Mouse (Mus musculus) embryonic facial prominence, embryonic 13.5 days (tissue): Measurements from ENCODE around the gene Myef2. TPM values are rescaled to one million over a fixed set of nuclear protein-coding genes. Genes with fewer than 3 reads are reported as not detected.
"Not testable (repeated sequence)": the region's sequence is repeated elsewhere in the genome, so short reads cannot be mapped to it uniquely, and the experiment has no call there.

ENCODE experiments used
- ATAC-seq: fragments of 200-750 bp; cut with Nextera tagmentation; 2 replicates; pipeline ENCODE4 v1.8.0; 2017; ENCODE audit warnings: low read depth; ENCODE audit not compliant: insufficient number of reproducible peaks, insufficient read depth, low FRiP score, low TSS enrichment
- H3K27ac ChIP-seq: fragments of 300-500 bp; sonication (generic); 2 replicates; pipeline ENCODE4 v1.5.1; 2015; ENCODE audit warnings: moderate library complexity, mild to moderate bottlenecking, inconsistent platforms
- H3K27me3 ChIP-seq: fragments of 300-500 bp; sonication (generic); 2 replicates; pipeline ENCODE4 v1.6.1; 2015; ENCODE audit warnings: mild to moderate bottlenecking, inconsistent platforms
- H3K36me3 ChIP-seq: fragments of 300-500 bp; sonication (generic); 2 replicates; pipeline ENCODE4 v1.6.1; 2015; ENCODE audit warnings: mild to moderate bottlenecking, inconsistent platforms
- H3K4me1 ChIP-seq: fragments of 300-500 bp; sonication (generic); 2 replicates; pipeline ENCODE4 v1.6.1; 2015; ENCODE audit warnings: inconsistent platforms
- H3K4me2 ChIP-seq: fragments of 300-500 bp; sonication (generic); 2 replicates; pipeline ENCODE4 v1.6.1; 2015; ENCODE audit warnings: moderate library complexity, mild to moderate bottlenecking, inconsistent platforms
- H3K4me3 ChIP-seq: fragments of 300-500 bp; sonication (generic); 2 replicates; pipeline ENCODE4 v1.5.1; 2015; ENCODE audit warnings: mild to moderate bottlenecking, inconsistent platforms
- H3K9ac ChIP-seq: fragments of 300-500 bp; sonication (generic); 2 replicates; pipeline ENCODE4 v1.6.1; 2015; ENCODE audit warnings: mild to moderate bottlenecking, inconsistent platforms
- H3K9me3 ChIP-seq: fragments of 300-500 bp; sonication (generic); 2 replicates; pipeline ENCODE4 v1.6.1; 2016; ENCODE audit warnings: inconsistent platforms
- WGBS: fragments of 180-500 bp; shearing (Covaris S2); methylation state at CpG from one replicate; pipeline ENCODE4 v1.1.7; 2015; ENCODE audit warnings: mixed read lengths; 5-methylcytosine and 5-hydroxymethylcytosine counted together
- polyA plus RNA-seq: library from polyadenylated mRNA; unstranded; fragments of >200 nt; fragmentation: Nextera tagmentation; extraction: Ambion mirVana; gene quantifications from 2 replicates; pipeline ENCODE4 v1.2.1, GENCODE M21; 2015

Myef2 gene
- polyA plus RNA-seq, 1 experiment from 2014 or later: 108 TPM

DNA sequence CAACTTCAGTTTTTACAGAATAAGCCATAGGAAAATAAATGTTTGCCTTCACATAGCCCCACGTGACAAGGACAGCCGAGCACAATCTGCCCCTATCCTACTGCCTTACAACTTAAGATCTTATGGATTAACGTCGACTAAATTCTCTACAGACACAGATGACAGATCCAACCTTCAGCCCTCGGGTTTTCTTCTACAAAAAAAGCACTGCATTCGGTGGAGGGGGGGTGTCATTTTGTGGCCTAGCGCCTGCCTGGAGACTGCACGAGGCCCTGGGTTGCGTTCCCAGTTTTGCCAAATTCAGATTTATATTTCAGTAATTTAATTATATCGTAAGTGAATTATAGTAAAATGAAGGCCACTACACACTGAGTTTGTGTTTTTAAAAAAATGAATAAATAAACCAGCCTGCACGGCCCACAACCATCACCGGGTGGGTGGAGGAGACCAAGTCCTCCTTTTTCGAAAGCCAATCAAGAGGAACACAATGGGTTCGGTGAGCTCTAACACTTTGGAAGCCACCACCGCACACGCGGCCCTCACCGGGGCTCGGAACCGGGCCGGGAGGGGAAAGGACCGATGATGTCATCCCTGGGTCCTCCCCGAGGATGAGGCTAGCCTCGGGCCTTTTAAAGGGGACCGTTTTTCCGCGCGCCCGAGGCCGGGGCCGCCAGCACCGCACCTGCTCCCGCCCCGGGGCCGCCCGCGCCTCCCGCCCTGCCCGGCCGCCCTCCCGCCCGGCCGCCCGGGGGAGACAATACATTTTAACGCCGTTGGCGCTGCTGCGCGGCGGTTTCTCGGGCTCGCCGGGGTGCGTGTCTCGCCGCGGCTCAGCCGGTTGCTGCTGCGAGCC, 611 bp downstream of the Myef2 start:
- peak overlapping the region; percentile 91 for H3K27ac ChIP-seq
- under 1% methylated on average over 39 of the region's 59 CpGs for WGBS
- ATAC-seq: peak; percentile 56
- peaks cover 15% of the 10 kb centered on the region for H3K4me1 ChIP-seq
- no peaks in the 10 kb centered on the region for H3K36me3 ChIP-seq
- H3K4me3 ChIP-seq: peak overlapping the region; percentile 76
- peak overlapping the region; percentile 97 for H3K9ac ChIP-seq
- H3K9me3 ChIP-seq: no peaks in the 10 kb centered on the region
- H3K4me2 ChIP-seq: peak overlapping the region; percentile 69
- no peaks in the 10 kb centered on the region for H3K27me3 ChIP-seq

DNA sequence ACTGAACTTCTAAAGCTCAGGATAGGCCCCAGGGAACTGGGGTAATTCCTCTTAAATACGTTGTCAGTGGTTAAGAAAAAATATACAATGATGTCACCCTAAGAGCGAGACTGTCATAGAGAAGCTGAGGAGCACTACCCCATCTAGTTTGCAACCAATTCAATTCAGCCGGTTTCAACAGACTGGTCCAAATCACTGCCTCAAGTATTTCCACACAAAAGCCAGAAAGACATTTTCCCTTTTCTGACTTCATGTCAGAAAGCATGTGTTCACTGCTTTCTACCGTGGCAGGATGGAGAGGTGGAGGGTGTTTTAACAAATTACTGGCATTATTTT, 1.2 kb downstream of the Myef2 start:
- Histone ChIP-seq H3K4me3 (peak overlapping the region; percentile 76), H3K4me2 (peak overlapping the region; percentile 69), H3K9me3 (no peaks in the 10 kb centered on the region), H3K36me3 (no peaks in the 10 kb centered on the region), H3K27me3 (no peaks in the 10 kb centered on the region), H3K4me1 (peaks cover 15% of the 10 kb centered on the region), H3K27ac (peak overlapping the region; percentile 91; the same call in 1 of the 2 replicates), H3K9ac (peak overlapping the region; percentile 97)
- ATAC-seq: no peak
- WGBS: 1% methylated on average over 4 of the region's 4 CpGs

DNA sequence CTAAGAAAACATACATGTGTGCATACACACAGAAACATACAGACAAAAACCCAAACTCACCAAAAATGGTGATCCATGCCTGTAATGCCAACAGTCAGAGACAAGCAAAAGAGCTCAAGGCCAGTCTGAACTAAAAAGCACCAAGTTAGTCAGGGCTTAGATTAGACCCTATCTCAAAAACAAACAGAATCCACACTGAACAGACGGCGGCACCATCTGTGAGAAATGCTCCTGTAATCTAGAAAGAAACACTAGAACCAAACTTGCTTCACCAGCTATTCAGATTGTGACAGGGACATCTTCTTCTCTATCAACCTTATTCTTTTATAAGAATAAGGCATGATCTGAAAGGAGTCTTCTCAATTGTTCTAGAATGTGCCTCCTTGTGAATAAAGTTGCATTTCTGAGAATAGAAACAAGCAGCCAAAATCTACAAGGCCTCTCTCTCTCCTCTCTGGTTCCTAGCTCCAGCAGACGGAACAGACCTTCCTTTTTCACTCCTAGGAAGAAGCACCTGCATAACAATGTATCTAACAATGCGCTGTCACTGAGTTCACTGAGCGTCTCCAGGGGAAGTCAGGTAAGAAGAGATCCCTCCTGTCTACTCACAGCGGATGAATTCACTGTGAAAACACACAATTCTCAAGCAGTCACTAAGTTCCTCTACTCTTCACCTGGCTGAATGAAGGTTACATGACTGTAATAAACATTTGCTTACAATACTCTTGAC, 3.9 kb downstream of the Myef2 start:
- 82% methylated on average over 6 of the region's 6 CpGs for WGBS
- no peaks in the 10 kb centered on the region for H3K9me3 ChIP-seq
- no peak overlapping the region for H3K27ac ChIP-seq
- H3K4me3 ChIP-seq: no peak overlapping the region
- peaks cover 11% of the 10 kb centered on the region; the same call in 1 of the 2 replicates for H3K36me3 ChIP-seq
- no peaks in the 10 kb centered on the region for H3K27me3 ChIP-seq
- no peak overlapping the region for H3K9ac ChIP-seq
- H3K4me2 ChIP-seq: no peak overlapping the region
- peaks cover 15% of the 10 kb centered on the region for H3K4me1 ChIP-seq
- no peak for ATAC-seq

- not testable (repeated sequence) for ATAC-seq, H3K4me3 ChIP-seq, H3K4me1 ChIP-seq, H3K9me3 ChIP-seq, H3K27me3 ChIP-seq, H3K27ac ChIP-seq, H3K9ac ChIP-seq, H3K4me2 ChIP-seq
- H3K36me3 ChIP-seq: peaks cover 55% of the 10 kb centered on the region
- 95% methylated on average over 4 of the region's 4 CpGs for WGBS
These were observed 16.9 kb downstream of the Myef2 start for GRCm38 (mm10) chr2:125106536-125106935.

DNA sequence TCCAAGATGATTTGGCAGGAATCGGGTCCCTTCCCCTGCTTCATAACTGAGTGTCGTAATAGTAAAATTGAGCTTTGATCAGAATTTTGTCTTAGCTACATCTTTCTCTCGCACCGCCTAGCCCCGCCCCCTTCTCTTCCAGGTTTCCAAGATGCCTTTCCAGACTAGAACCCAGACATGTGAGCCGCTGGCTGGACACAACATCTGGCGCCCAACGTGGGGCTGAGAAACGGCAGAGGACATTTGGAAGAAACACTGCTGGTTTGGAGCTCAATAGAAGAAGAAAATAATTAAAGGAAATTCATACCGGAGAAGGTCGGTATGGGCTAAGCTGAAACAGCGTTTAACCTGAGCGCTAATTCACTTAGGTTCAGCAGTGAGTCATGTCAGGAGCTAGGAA, 19.0 kb downstream of the Myef2 start:
- H3K4me2 ChIP-seq, H3K27me3 ChIP-seq, H3K27ac ChIP-seq, H3K9ac ChIP-seq, H3K9me3 ChIP-seq, H3K4me3 ChIP-seq, H3K4me1 ChIP-seq, ATAC-seq: not testable (repeated sequence)
- 95% methylated on average over 13 of the region's 13 CpGs for WGBS
- H3K36me3 ChIP-seq: peaks cover 64% of the 10 kb centered on the region

DNA sequence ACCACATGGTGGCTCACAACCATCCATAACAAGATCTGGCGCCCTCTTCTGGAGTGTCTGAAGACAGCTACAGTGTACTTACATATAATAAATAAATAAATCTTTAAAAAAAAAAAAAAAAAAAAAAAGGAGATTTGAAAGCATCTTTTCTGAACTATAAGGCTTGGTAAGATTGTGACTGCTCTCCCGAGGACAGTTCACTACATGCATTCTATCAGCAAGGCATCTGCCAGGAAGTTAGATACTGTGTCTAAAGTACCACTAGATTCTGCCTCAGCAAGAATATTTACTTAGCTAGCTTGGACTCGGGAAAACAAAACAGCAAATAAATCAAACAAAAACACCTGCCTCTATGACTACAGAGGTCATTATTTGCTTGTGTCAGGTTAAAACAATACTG, 31.3 kb downstream of the Myef2 start:
- H3K36me3 ChIP-seq: peaks cover 51% of the 10 kb centered on the region
- not testable (repeated sequence) for H3K4me1 ChIP-seq, H3K9me3 ChIP-seq, H3K27ac ChIP-seq, ATAC-seq, H3K9ac ChIP-seq, H3K4me3 ChIP-seq, H3K27me3 ChIP-seq, H3K4me2 ChIP-seq
- 81% methylated on average over 3 of the region's 3 CpGs for WGBS

GRCm38 (mm10) chr2:125088757-125089156, 34.7 kb downstream of the Myef2 start:
- Histone ChIP-seq H3K27ac (no peak overlapping the region), H3K9ac (no peak overlapping the region), H3K27me3 (no peaks in the 10 kb centered on the region), H3K4me2 (no peak overlapping the region), H3K4me3 (no peak overlapping the region), H3K36me3 (peaks cover 45% of the 10 kb centered on the region), H3K4me1 (0 out of 2 replicates have a peak, but pooled peaks cover 3% of the 10 kb centered on the region), H3K9me3 (no peaks in the 10 kb centered on the region)
- no peak for ATAC-seq
- WGBS: 95% methylated on average over 7 of the region's 7 CpGs

DNA sequence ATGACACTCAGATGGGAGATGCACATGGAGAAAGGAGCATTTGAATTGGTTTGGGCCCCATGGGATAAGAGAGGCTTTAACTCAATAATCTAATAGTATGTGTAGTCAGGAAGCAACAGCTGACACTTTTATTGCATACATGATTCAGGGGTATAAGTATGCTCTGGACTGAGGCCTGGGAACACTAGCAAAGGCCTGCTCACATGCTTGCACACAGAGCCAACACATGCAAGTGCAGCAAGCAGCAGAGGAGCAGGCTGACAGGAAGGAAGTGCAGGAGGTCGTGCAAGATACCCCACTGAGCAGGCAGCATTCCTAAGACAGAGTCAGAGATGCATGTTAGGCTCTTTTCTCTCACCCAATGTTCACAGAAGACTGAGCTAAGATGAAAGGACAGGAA, 39.6 kb downstream of the Myef2 start:
- H3K4me2 ChIP-seq: no peak overlapping the region
- no peak for ATAC-seq
- 24% methylated on average over 1 of the region's 1 CpGs for WGBS
- no peaks in the 10 kb centered on the region for H3K9me3 ChIP-seq
- H3K4me1 ChIP-seq: 0 out of 2 replicates have a peak, but pooled peaks cover 3% of the 10 kb centered on the region
- no peak overlapping the region for H3K9ac ChIP-seq
- H3K4me3 ChIP-seq: no peak overlapping the region
- no peak overlapping the region for H3K27ac ChIP-seq
- H3K27me3 ChIP-seq: no peaks in the 10 kb centered on the region
- peaks cover 40% of the 10 kb centered on the region for H3K36me3 ChIP-seq

- WGBS: 67% methylated on average over 3 of the region's 3 CpGs
- no peaks in the 10 kb centered on the region for H3K36me3 ChIP-seq
- no peaks in the 10 kb centered on the region for H3K9me3 ChIP-seq
- H3K4me3 ChIP-seq: no peak overlapping the region
- H3K27ac ChIP-seq: no peak overlapping the region
- no peaks in the 10 kb centered on the region for H3K27me3 ChIP-seq
- no peak for ATAC-seq
- no peak overlapping the region for H3K9ac ChIP-seq
- H3K4me2 ChIP-seq: no peak overlapping the region
- no peaks in the 10 kb centered on the region for H3K4me1 ChIP-seq
These were observed 50.2 kb downstream of the Myef2 start for GRCm38 (mm10) chr2:125073056-125073780.

- no peak overlapping the region for H3K27ac ChIP-seq
- H3K4me2 ChIP-seq: no peak overlapping the region
- no peak overlapping the region for H3K4me3 ChIP-seq
- no peaks in the 10 kb centered on the region for H3K36me3 ChIP-seq
- H3K9me3 ChIP-seq: no peaks in the 10 kb centered on the region
- peaks cover 4% of the 10 kb centered on the region; the same call in 1 of the 2 replicates for H3K4me1 ChIP-seq
- H3K27me3 ChIP-seq: no peaks in the 10 kb centered on the region
- WGBS: 88% methylated on average over 12 of the region's 12 CpGs
- ATAC-seq: no peak
- no peak overlapping the region for H3K9ac ChIP-seq
These were observed 54.8 kb downstream of the Myef2 start for GRCm38 (mm10) chr2:125068696-125069095.

DNA sequence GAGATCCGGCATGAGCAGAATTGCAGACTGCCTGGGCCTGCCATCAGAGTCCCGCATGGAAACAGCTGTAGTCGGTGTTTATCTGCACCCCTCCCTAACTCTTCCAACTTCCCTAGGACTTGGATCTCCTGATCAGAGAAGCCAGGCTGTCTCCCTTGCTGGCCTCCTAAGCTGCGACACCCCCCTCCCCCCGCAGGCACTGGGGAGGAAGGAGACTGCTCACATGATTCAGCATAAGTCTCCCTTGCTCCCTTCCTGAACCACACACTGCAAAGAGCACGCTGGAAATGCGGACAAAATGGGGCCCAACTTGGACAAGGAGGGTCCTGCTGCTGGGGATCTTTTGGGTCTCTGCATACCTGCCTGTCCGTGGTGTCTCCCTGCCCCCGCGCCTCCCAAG, 55.6 kb downstream of the Myef2 start, which contains the start of gene Slc24a5:
TSS of gene Slc24a5 (plus strand) at position 231 of the 400 bp plus-strand sequence.
- 71% methylated on average over 10 of the region's 10 CpGs for WGBS
- no peak within 1 kb of the TSS for H3K4me2 ChIP-seq
- H3K36me3 ChIP-seq: no peaks in the 10 kb centered on the region
- H3K4me1 ChIP-seq: peaks cover 4% of the 10 kb centered on the region; the same call in 1 of the 2 replicates
- H3K9ac ChIP-seq: no peak within 1 kb of the TSS
- no peak for ATAC-seq
- H3K27ac ChIP-seq: no peak within 1 kb of the TSS
- H3K27me3 ChIP-seq: no peaks in the 10 kb centered on the region
- H3K4me3 ChIP-seq: no peak within 1 kb of the TSS
- no peaks in the 10 kb centered on the region for H3K9me3 ChIP-seq
